Mouse (Mus musculus) ES-Bruce4 (cell line): ENCODE data around the gene Lmnb2.

Experiments
- CTCF ChIP-seq: IDR thresholded peaks from one replicate; pipeline ENCODE4 v1.8.1; 2011; ENCODE audit warnings: low read depth, low read length
- EP300 ChIP-seq: IDR thresholded peaks from 2 replicates; pipeline ENCODE4 v1.6.1; 2011; ENCODE audit warnings: low read depth, low read length; ENCODE audit not compliant: insufficient read depth
- POLR2A ChIP-seq: IDR thresholded peaks from one replicate; pipeline ENCODE4 v1.8.1; 2011; ENCODE audit warnings: low read length; ENCODE audit not compliant: insufficient read depth

DNA sequence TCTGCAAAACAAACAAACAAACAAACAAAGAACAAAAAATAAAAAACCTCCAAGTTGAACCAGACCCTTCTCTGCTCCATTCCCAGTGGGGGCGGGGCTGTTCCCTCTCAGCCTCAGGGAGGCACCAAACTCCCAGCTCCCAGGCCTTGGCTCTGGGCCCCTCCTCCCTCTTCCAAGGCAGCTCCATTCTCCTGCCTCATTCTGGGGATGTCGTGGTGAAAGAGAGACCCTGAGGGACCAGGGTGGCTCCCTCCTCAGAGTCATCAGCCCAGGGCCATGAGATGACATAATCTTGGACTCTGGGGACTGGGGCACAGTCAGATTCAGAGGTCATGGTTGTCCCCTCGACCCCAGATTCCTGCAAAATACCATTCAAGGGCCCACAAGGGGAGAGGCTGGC is 41.5 kb downstream of the Lmnb2 start:
- TF ChIP-seq CTCF (no peak), POLR2A (no peak), EP300 (no peak)
